Mouse (Mus musculus): ENCODE results near the gene Exoc2. TPM values are rescaled to one million over a fixed set of nuclear protein-coding genes. Genes with fewer than 3 reads are reported as not detected.

Gene Exoc2
- polyA plus RNA-seq, 1 experiment from 2014 or later, result 29.9 TPM

DNA sequence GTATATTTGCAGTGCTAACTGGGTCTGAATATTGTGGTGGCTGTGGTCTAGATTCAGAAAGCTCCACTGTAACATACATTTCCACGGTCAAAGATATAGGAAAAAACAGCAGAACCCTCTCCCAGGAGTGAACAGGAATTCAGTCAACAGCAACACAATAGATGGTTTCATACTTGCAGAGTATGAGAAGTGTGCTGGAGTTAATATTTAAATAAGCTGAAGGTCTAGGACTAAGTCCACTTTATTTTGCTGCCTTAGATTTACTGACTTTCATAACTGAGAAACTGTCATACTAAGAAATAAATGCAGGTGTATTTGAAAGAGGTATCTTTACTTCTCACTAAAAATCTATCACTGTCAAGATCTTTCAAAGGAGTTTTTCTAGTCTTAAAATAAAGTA lies 137.6 kb downstream of the Exoc2 start:
- 82% methylated on average over 1 of the region's 1 CpGs for WGBS
- H3K9ac ChIP-seq, result no peak overlapping the region
- no peak for ATAC-seq (replicated peaks; ENCODE audit: low FRiP score)

GRCm38 (mm10) chr13:30834859-30835258 lies 139.0 kb downstream of the Exoc2 start:
- Histone ChIP-seq H3K4me3 (replicated peaks) (no peak overlapping the region), H3K4me1 (0 out of 2 replicates have a peak, but pooled peaks cover 9% of the 10 kb centered on the region), H3K9ac (no peak overlapping the region), H3K27me3 (no peaks in the 10 kb centered on the region), H3K27ac (no peak overlapping the region), H3K36me3 (peaks cover 4% of the 10 kb centered on the region), H3K9me3 (replicated peaks) (no peaks in the 10 kb centered on the region), H3K4me2 (no peak overlapping the region)
- no peak for ATAC-seq (replicated peaks; ENCODE audit: low FRiP score)
- whole genome bisulfite sequencing, result 80% methylated on average over 9 of the region's 9 CpGs

More for the DNA sequence above, 137.6 kb downstream of the Exoc2 start:
- Histone ChIP-seq H3K36me3 (peaks cover 4% of the 10 kb centered on the region), H3K27ac (no peak overlapping the region), H3K4me1 (0 out of 2 replicates have a peak, but pooled peaks cover 8% of the 10 kb centered on the region), H3K27me3 (no peaks in the 10 kb centered on the region), H3K4me3 (replicated peaks) (no peak overlapping the region), H3K4me2 (no peak overlapping the region), H3K9me3 (replicated peaks) (no peaks in the 10 kb centered on the region)

DNA sequence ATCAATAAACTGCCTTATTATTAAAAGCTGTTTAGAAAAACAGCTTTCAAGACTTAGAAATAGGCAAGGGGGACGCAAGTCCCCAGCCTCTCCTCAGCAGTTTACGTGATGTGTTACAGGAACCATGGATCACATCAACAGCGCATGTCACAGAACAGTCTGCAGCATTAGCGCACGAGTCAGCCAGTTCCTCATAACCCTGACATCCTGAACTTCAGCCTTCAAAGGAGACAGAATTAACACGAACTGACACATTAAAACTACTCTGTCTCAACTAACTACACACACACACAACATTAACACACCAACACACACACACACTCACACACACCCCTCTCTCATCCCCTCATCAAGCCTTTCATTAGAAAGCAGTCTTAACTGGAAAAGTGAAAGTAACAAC lies 139.5 kb downstream of the Exoc2 start:
- no peak overlapping the region for H3K27ac ChIP-seq
- no peak for ATAC-seq (replicated peaks; ENCODE audit: low FRiP score)
- no peak overlapping the region for H3K9ac ChIP-seq
- no peak overlapping the region for H3K4me3 ChIP-seq (replicated peaks)
- no peaks in the 10 kb centered on the region for H3K36me3 ChIP-seq
- H3K4me2 ChIP-seq, result no peak overlapping the region
- H3K9me3 ChIP-seq (replicated peaks), result no peaks in the 10 kb centered on the region
- no peaks in the 10 kb centered on the region for H3K27me3 ChIP-seq
- 0 out of 2 replicates have a peak, but pooled peaks cover 9% of the 10 kb centered on the region for H3K4me1 ChIP-seq
- 61% methylated on average over 6 of the region's 6 CpGs for WGBS

GRCm38 (mm10) chr13:30833476-30834149 lies 140.3 kb downstream of the Exoc2 start:
- Histone ChIP-seq H3K9me3 (replicated peaks) (no peaks in the 10 kb centered on the region), H3K4me1 (0 out of 2 replicates have a peak, but pooled peaks cover 9% of the 10 kb centered on the region), H3K27ac (no peak overlapping the region), H3K4me3 (replicated peaks) (no peak overlapping the region), H3K9ac (no peak overlapping the region), H3K27me3 (no peaks in the 10 kb centered on the region), H3K36me3 (no peaks in the 10 kb centered on the region), H3K4me2 (no peak overlapping the region)
- ATAC-seq (replicated peaks; ENCODE audit: low FRiP score), result no peak
- 61% methylated on average over 6 of the region's 6 CpGs for WGBS

GRCm38 (mm10) chr13:30831369-30831768 lies 142.5 kb downstream of the Exoc2 start:
- Histone ChIP-seq H3K27me3 (no peaks in the 10 kb centered on the region), H3K9ac (no peak overlapping the region), H3K27ac (no peak overlapping the region), H3K4me2 (no peak overlapping the region), H3K36me3 (no peaks in the 10 kb centered on the region), H3K9me3 (replicated peaks) (no peaks in the 10 kb centered on the region), H3K4me1 (0 out of 2 replicates have a peak, but pooled peaks cover 9% of the 10 kb centered on the region), H3K4me3 (replicated peaks) (no peak overlapping the region)
- WGBS, result 60% methylated on average over 6 of the region's 6 CpGs
- ATAC-seq (replicated peaks; ENCODE audit: low FRiP score), result no peak

GRCm38 (mm10) chr13:30826511-30826910 lies 147.4 kb downstream of the Exoc2 start:
- ATAC-seq (replicated peaks; ENCODE audit: low FRiP score), result no peak
- Histone ChIP-seq H3K4me1 (0 out of 2 replicates have a peak, but pooled peaks cover 2% of the 10 kb centered on the region), H3K27ac (no peak overlapping the region), H3K9me3 (replicated peaks) (no peaks in the 10 kb centered on the region), H3K4me3 (replicated peaks) (no peak overlapping the region), H3K36me3 (peaks cover 14% of the 10 kb centered on the region), H3K27me3 (no peaks in the 10 kb centered on the region), H3K4me2 (no peak overlapping the region), H3K9ac (no peak overlapping the region)
- WGBS, result 88% methylated on average over 7 of the region's 7 CpGs

- no peaks in the 10 kb centered on the region for H3K27me3 ChIP-seq
- H3K4me1 ChIP-seq, result no peaks in the 10 kb centered on the region
- H3K4me2 ChIP-seq, result no peak overlapping the region
- no peaks in the 10 kb centered on the region for H3K9me3 ChIP-seq (replicated peaks)
- H3K27ac ChIP-seq, result no peak overlapping the region
- H3K36me3 ChIP-seq, result peaks cover 16% of the 10 kb centered on the region
- no peak overlapping the region for H3K9ac ChIP-seq
- no peak for ATAC-seq (replicated peaks; ENCODE audit: low FRiP score)
- WGBS, result 74% methylated on average over 3 of the region's 3 CpGs
- no peak overlapping the region for H3K4me3 ChIP-seq (replicated peaks)
These were observed 149.0 kb downstream of the Exoc2 start for GRCm38 (mm10) chr13:30824903-30825302.

GRCm38 (mm10) chr13:30820555-30820954 lies 153.3 kb downstream of the Exoc2 start:
- H3K4me1 ChIP-seq, result no peaks in the 10 kb centered on the region
- no peak for ATAC-seq (replicated peaks; ENCODE audit: low FRiP score)
- WGBS, result 81% methylated on average over 7 of the region's 7 CpGs

GRCm38 (mm10) chr13:30819891-30820290 lies 154.0 kb downstream of the Exoc2 start:
- H3K36me3 ChIP-seq, result peaks cover 29% of the 10 kb centered on the region
- H3K9ac ChIP-seq, result no peak overlapping the region
- no peak for ATAC-seq (replicated peaks; ENCODE audit: low FRiP score)
- no peak overlapping the region for H3K4me2 ChIP-seq
- H3K27ac ChIP-seq, result no peak overlapping the region
- H3K4me3 ChIP-seq (replicated peaks), result no peak overlapping the region
- no peaks in the 10 kb centered on the region for H3K9me3 ChIP-seq (replicated peaks)
- 91% methylated on average over 2 of the region's 2 CpGs for WGBS
- no peaks in the 10 kb centered on the region for H3K4me1 ChIP-seq
- H3K27me3 ChIP-seq, result no peaks in the 10 kb centered on the region

More at GRCm38 (mm10) chr13:30820555-30820954, 153.3 kb downstream of the Exoc2 start:
- Histone ChIP-seq H3K27ac (no peak overlapping the region), H3K36me3 (peaks cover 26% of the 10 kb centered on the region), H3K4me3 (replicated peaks) (no peak overlapping the region), H3K9me3 (replicated peaks) (no peaks in the 10 kb centered on the region), H3K9ac (no peak overlapping the region), H3K27me3 (no peaks in the 10 kb centered on the region), H3K4me2 (no peak overlapping the region)

GRCm38 (mm10) chr13:30817436-30817835 lies 156.5 kb downstream of the Exoc2 start:
- ATAC-seq (replicated peaks; ENCODE audit: low FRiP score), result no peak
- H3K9me3 ChIP-seq (replicated peaks), result no peaks in the 10 kb centered on the region

GRCm38 (mm10) chr13:30814256-30814655 lies 159.6 kb downstream of the Exoc2 start:
- Histone ChIP-seq H3K27ac (no peak overlapping the region), H3K36me3 (peaks cover 12% of the 10 kb centered on the region)
- no peak for ATAC-seq (replicated peaks; ENCODE audit: low FRiP score)

More at GRCm38 (mm10) chr13:30817436-30817835, 156.5 kb downstream of the Exoc2 start:
- Histone ChIP-seq H3K4me2 (no peak overlapping the region), H3K9ac (no peak overlapping the region), H3K36me3 (peaks cover 24% of the 10 kb centered on the region), H3K27me3 (no peaks in the 10 kb centered on the region), H3K4me1 (no peaks in the 10 kb centered on the region), H3K27ac (no peak overlapping the region), H3K4me3 (replicated peaks) (no peak overlapping the region)
- WGBS, result 89% methylated on average over 5 of the region's 5 CpGs

DNA sequence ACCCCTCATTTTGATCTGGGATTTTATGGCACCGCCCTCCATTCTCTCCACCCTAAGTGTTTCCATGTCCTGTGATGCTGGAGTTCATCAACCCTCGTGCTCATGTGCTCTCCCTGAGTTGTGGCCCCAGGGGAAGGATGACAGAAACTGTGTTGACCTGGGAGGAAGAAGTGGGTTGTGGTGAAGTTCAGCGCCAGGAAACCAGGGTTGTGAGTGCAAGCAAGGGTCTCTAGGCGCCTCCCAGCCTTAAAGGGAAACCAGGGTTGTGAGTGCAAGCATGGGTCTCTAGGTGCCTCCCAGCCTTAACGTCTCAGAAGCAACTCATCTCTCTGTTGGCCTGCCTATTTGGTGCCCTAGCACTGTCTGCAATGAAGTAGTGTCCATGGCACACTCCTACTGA lies 160.4 kb downstream of the Exoc2 start:
- 87% methylated on average over 5 of the region's 5 CpGs for WGBS
- Histone ChIP-seq H3K4me2 (no peak overlapping the region), H3K27me3 (no peaks in the 10 kb centered on the region), H3K4me3 (replicated peaks) (no peak overlapping the region), H3K9me3 (replicated peaks) (no peaks in the 10 kb centered on the region), H3K4me1 (no peaks in the 10 kb centered on the region), H3K9ac (no peak overlapping the region), H3K36me3 (peaks cover 6% of the 10 kb centered on the region), H3K27ac (no peak overlapping the region)
- ATAC-seq (replicated peaks; ENCODE audit: low FRiP score), result no peak

More at GRCm38 (mm10) chr13:30814256-30814655, 159.6 kb downstream of the Exoc2 start:
- H3K27me3 ChIP-seq, result no peaks in the 10 kb centered on the region
- H3K9ac ChIP-seq, result no peak overlapping the region
- 84% methylated on average over 5 of the region's 5 CpGs for WGBS
- no peaks in the 10 kb centered on the region for H3K9me3 ChIP-seq (replicated peaks)
- H3K4me2 ChIP-seq, result no peak overlapping the region
- no peak overlapping the region for H3K4me3 ChIP-seq (replicated peaks)
- H3K4me1 ChIP-seq, result no peaks in the 10 kb centered on the region

All from kidney, embryonic 15.5 days (tissue).